Mouse (Mus musculus) mouse embryonic stem cell (cell line): ENCODE measurements around the gene Ifna2.

ENCODE experiments used
- in situ Hi-C, 2 experiments: fragments of 300-500 bp; cut with MboI; formaldehyde crosslinking; loops; 1 replicate in 1 of 2; 3 replicates in 1 of 2; pipeline ENCODE4 v1.14.3; 2019 to 2020; ENCODE audit warnings: low sequenced_read_pairs in 2 of 2, low pct_unique_long_range_greater_than_20kb in 1 of 2, mixed read lengths in 1 of 2; ENCODE audit not compliant: unreplicated experiment in 1 of 2

Ifna2 gene

DNA sequence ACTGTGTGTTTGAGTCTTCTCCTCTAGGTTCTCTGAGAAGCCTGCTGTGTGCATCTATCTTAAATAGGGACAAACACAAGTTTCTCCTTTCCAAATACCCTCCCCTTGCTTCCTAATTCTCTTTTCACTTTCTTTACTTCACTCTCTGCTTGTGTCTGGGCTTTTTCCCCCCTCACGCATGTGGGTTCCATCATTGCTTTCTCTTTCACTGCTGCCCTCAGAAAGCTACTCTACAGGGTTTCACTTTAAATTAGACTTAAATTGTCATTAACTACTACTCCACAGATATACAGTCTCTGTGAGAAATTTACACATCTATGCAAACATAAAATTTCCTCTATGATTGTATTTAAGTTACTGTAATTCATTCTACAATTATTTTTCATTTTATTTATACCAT is at the start of gene Ifna2:
Ifna2 (minus strand) TSS at position 101 of the 400 bp plus-strand sequence.
- in situ Hi-C loops: loop anchor here in 1 of 2 experiments (10.0 kb wide), 1 partner anchor 131 kb away; the partner anchor contains the start of genes Ifna11 and Ifna7

DNA sequence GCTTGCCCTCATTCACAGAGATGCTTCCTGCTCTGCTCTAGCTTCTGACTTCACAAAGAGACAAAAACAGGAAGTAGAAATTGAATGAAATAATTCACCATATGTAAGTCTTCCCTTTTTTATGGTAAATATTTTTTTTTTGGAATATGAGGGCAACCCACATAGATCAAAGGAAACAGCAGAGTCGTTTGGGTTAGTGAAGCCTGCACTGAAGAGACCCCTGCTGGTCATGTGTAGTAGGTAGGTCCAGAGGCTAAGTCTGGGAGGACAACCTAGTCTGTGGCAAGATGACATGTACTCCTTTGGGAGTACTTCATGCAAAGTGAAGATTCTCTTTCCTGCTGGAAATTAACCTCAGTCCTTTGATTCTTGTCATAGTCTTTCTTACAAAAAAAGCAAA is 43.6 kb upstream of the Ifna2 start:
- in situ Hi-C loops: no loop called here

DNA sequence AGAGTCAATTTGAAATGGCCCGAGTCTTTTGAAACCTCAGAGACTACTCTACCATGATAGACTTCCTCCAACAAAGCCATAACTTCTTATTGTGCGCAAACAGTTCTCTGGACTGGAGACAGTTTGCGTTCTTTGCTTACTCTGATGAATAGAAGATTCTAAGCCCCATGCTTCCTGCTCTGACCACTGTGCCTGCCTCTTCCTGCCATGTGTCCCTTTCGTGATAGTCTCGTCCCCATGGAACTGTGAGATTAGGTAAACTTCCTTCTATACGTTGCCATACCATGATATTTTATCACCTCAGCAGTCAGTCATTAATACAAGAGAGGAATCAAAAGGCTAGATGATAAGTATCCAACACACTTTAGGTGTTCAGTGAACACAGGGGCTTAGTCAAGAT is 43.0 kb upstream of the Ifna2 start:
- in situ Hi-C loops: no loop called here

DNA sequence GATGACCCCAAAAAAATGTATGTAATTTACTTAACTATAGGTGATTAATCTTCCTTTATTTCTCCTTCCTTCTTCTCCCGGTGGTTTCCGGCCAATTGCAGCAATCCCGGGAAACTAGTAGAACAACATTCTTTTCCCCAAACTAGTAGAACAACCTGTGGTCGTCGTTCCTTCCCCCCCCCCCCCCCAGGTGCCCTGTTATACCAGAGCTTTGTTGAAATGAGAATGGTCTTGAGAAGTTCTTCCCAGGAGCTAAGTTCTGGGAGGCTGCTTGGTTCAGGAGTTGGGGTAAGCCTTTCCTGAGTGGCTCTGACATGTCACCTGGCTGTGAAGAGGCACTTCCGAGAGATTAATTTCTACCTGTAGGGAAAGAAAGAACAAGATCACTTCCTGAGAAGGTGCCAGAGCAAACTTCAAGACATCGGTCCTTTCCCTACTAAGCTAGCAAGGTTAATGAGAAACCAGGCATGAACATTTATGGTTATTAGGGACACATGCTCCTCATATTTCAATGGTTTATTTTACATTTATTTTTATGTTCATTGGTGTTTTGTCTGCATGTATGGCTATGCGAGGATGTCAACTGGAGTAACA is 39.9 kb upstream of the Ifna2 start:
- in situ Hi-C loops: no loop called here

DNA sequence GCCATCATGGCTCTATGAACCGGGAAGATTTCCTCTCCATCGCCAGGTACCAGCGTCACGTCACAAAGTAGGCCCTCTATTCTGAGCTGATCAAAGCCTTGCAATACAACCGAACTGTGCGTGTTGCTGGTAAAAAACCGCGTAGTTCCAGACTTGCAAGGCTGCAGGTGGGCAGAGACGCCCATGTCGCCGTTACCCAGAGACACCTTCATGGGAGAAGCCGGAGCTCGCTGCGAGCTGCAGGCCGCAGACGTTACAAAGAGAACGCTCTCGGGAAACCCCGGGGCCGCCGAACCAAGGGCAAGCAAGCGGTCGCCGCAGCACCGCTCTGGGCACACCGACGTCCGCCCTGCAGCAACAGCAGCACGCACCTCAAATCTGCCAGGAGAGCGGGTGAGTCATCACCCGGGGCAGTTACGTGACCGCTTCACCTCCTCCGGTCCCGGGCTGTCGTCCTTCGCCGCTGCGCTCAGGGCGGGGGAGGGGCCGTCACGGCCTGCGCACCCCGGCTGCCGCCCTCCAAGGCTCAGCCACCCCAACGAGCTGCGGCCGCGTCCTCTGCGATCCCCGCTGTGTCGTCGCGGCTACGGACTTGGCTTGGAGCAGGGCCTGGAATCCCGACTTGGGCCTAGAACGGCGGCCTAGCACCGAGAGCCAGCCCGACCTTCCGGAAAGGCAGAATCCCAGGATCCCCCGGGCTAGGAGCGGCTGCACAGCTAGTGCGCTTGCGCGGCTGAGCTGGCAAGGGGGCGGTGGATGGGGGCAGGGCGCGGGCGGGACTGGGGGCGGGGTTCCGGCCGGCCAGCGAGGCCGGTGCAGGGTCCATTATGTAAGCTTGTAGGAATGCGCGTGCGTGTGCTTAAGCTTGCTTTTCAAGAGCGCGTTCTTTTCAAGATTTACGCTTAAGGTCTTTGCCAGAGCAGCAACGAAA is 38.3 kb upstream of the Ifna2 start, which contains the start of the genes Gm26566 and Klhl9:
Gm26566 (plus strand) TSS at position 15 of the 931 bp plus-strand sequence.
Klhl9 (minus strand) TSS at position 675 of the 931 bp plus-strand sequence.
- in situ Hi-C loops: no loop called here

DNA sequence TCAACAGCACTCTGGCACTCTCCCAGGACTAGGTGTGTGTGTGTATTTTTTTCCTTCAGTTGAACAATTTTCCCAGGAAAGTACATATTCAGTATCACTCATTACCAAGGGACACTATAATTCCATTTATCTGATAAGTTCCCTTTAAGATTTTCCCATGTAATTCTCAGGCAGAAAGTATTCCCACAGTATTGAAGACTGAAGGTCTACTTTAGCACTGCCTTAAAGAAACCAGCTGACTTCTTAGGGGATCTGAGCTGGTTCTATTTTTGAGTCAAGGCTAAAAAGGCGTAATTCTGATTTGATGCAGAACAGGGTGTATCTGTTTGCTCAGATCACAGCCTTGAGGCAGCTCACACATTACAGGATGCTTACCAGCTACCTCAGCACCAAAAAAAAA is 35.0 kb upstream of the Ifna2 start:
- in situ Hi-C loops: no loop called here

DNA sequence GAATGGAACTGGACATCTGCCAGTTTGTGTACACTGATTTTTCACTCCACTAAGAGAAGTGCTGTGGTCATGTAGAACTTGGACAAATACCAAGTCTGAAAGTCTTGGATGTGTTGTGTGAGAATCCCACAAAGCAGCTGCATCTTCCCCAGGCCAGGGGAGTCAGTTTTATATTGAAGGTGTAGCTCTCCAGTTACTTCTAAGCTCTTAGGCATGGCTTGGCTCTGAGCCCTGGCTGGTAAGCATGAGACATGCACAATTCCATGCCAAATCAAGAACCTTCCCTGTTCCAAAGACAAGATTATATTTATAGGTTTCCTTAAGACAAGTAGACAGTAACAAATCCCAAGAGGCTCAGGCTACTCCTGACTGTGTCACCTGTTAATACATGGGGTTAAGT is 31.3 kb upstream of the Ifna2 start:
- in situ Hi-C loops: no loop called here

DNA sequence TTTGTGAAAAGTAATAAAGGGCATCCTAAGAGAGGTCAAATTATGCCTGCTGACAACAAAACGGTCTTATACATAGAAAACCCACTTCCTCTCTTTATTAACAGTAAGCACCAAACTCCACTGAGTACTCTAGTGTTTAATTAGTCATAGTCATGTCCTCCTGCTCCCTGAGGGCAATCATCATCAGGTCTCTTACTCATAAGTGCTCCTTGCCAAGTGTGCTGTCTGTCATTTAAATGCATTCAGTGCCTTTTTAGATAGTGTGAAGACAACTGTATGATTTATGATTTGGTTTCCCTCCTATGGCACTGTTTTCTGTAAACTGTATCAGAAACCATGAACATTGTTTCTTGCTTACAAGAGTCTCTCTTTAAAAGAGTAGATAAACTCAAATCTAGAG is 30.6 kb upstream of the Ifna2 start:
- in situ Hi-C loops: no loop called here

DNA sequence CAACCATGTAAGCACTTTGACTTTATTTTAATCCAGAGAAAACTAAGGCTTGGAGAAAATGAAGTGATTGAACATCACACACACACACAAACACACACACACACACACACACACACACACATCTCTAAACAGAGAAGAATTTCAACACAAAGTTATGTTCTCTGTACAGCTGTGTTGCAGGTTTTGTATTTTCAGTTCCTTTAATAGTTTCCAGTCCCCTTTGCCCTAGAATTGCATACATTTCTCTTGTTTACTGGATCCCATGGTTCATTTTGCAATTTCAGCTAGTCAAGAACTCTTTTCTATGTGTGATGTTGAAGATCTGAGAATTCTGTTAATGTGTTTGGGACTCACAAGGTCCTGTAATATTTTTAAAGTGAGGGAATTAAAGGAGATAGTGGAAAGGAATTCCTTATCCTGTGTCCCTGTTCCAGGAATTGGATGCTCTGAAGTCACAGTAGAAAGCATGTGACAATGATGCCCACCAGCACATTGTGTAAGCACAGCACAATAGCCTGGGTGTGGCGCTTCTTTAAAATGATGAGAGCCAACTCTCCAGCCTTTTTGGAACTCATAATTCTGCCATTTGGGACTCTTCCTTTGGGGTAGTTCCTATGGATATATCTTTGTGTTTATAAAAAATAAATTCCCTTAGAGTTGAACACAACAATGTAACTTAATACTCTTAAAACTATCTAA is 23.6 kb upstream of the Ifna2 start:
- in situ Hi-C loops: no loop called here

DNA sequence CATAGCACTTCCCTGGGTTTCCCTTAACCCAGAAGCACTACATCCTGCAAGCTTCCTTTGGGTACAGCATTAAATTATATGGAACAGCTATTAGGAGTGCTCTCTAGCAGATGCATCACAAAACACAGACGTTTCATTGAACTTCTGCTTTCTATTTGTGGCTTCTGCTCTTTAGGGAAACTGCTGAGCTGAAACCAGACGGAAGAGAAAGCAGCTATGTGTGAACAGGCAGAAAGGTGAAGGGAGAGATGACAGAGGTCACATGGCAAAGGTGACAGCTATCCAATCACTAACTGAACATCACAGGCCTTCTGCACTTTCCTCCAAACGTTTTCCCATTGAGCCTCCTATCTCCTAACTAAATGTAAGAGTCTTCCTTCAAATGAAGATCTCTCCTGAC is 22.2 kb upstream of the Ifna2 start:
- in situ Hi-C loops: no loop called here

DNA sequence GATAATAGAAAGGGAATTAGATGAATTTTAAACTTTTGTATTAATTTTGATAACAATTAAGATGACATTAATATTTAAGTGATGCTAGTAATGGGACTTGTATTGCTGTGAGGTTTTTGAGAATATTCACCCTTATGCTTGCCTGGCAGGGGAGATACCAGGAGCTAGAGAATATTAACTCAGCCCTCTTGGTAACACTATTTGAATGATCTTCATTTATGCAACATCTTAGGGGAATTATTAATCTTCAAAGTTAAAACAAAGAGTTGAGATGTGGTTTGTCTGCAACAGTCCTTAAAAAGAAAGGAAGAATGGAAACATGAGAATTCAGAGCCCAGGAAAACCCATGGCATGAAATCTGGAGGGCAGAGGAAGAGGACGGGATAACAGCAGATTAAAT is 15.6 kb upstream of the Ifna2 start:
- in situ Hi-C loops: no loop called here

DNA sequence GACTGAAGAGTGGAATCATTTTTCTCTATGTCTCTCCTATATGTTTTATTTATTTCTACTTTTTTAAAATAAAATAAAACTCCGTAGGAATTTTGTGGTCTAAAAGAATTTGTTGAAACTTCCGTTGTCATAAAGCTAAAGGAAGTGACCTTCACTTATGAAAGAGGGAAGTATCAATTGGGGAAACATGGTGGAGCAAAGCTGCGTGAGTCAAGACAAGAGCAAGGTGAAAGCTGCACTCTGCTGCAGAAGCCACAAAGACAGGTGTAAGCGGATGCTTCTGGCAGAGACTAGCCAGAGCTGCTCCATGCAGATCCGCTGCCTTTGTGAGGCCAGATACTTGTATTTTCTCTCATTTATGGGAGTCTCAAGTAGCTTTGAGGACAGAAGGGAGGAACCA is 15.1 kb upstream of the Ifna2 start:
- in situ Hi-C loops: no loop called here

DNA sequence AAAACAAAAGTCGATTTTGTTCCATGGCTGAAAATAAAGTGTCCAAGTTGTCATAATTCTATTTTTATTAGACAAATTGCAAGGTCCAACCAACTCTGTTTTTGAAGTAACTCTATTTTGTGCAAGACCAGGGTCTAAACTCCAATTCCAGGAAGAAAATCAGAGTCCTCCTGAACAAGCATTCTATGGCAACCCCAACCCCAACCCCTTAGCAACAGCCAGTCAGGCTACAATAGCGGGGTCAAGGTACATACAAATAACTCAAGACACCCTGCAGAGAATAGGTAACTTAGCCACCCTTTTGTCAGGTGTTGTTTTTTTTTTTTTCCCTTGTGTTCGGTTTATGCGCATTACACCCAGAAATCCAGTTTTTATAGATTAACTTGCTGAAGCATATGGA is 14.0 kb upstream of the Ifna2 start:
- in situ Hi-C loops: no loop called here

DNA sequence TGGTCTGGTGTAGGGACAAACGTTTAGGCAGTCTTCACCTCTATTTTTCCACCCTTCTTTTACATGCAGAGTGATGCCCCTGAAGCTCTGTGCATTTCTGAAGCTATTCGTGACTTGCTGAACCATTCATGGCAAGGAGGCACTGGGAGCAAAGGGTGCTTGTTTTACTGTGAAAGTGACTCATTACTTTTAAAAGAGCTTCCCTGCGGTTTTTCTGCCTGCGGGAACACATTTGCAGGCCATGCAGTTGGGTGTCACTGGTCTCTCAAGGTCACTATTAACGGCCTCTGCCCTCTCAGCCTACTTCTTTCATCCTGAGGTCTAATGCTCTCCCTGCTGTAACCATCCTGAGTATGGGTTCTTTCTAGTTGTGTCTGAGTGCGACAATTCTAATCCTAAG is 13.4 kb upstream of the Ifna2 start:
- in situ Hi-C loops: no loop called here

DNA sequence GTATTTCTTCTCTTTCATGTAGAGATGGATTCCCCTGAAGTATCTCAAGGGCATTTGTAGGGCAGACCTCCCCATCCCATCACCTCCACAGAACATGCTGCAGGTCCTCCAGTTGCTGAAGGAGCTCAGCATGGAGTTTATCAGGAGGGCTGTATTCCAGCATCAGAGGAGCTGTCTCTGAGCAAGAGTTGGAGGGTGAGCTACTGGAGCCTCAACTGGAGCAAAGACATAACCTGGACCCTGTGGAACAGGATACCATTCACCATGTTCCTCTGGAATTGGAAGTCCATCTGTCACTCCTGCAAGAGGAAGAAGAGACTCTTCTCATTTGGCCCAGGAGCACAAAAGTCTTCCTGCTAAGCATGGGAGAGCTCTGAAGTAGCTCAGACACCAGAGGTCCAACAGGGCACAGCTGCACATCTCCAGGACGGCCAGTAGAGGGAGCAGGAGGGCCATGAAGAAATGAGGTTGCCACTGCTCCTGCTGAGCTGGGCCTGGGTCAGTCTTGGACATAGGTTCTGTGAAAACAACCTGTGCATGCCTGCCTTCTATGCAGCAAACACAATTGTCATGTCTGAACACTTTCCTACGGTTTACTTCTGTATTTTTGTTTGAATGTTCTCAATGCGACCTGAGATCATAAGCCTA is 12.6 kb upstream of the Ifna2 start:
- in situ Hi-C loops: no loop called here

DNA sequence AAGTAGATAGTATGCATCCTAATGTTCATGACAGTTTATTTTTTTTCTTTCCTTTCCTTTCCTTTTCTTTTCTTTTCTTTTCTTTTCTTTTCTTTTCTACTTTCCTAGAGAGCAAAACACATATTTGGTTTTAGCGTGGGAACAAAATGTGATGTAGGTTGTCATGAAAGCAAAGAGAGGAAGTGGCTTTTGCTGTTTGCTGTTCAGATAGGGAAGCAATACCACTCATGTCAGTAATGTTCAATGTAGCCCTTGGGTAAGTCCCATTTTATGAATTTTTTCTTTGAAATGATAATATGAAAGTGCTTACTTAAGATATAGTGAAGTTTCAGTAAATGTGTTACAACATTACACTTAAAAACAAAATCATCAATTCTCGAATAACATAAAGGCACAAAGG is 9.7 kb upstream of the Ifna2 start:
- in situ Hi-C loops: no loop called here

DNA sequence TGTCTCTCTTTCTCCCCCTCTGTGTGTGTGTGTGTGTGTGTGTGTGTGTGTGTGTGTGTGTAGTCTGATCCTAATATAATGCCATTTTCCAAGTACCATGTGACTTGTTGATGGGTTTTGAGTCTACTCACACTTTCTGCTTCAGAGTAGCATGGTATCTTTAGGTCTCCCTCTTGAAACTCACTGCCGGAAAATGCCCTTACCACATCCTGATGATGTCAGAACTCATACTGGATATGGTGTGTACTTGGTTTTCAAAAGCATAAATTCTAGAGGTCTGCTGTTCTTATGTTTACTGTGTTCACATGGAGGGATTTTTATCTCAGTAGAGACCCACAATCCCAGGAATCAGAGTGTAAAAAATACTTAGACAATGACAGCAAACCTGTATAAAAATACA is 8.8 kb upstream of the Ifna2 start:
- in situ Hi-C loops: no loop called here

DNA sequence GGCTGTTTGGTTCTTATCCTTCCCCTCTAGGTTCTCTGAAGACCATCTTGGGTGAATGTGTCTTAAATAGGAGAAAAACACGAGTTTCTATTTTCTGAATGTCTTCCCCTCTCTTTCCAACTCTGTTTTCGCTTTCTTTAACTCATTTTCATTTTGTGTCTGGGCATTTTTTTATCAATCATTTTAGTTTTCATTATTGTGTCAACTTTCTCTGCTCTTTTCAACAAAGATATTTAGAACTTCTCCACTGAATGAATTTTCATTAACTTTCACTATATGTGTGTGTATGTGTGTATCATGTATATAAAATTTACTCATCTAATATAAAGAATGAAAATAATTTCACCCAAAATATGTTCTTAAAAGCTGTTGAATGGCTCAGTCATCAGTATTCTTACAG is 7.5 kb upstream of the Ifna2 start, which contains the start of gene Ifnab:
Ifnab (minus strand) TSS at position 101 of the 400 bp plus-strand sequence.
- in situ Hi-C loops: no loop called here

DNA sequence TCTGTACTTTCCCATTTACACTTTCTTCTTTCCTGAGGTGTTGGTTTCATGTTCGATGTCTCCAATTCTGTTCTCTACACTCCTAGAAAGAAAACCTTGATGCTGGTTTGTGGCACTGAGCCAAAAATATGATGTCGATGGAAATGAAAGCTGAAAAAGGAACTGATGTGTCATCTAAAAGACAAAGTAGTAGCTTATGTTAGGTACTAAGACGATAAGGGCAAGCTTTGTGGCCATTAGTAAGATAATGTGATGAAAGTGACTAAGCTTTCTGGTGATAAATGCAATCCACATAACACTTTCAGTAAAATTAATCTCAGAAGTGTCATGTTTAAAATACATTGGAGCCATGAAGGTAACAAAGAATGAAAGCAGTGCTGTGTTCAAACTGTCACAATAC is 2.4 kb downstream of the Ifna2 start:
- in situ Hi-C loops: loop anchor here in 1 of 2 experiments (10.0 kb wide), 1 partner anchor 133 kb away; the partner anchor contains the start of genes Ifna11 and Ifna7
